Mouse (Mus musculus) CD4-positive, CD25-positive, alpha-beta regulatory T cell, adult 9 weeks (primary cell): ENCODE results near the gene Serpina3j. TPM values are rescaled to one million over a fixed set of nuclear protein-coding genes. Genes with fewer than 3 reads are reported as not detected.

Experiments
- polyA plus RNA-seq: library from polyadenylated mRNA; unstranded; fragments of 100-300 nt; shearing (Covaris generic); gene quantifications from one replicate; pipeline ENCODE4 v1.2.1, GENCODE M21; 2017

Gene Serpina3j
- polyA plus RNA-seq = not detected

DNA sequence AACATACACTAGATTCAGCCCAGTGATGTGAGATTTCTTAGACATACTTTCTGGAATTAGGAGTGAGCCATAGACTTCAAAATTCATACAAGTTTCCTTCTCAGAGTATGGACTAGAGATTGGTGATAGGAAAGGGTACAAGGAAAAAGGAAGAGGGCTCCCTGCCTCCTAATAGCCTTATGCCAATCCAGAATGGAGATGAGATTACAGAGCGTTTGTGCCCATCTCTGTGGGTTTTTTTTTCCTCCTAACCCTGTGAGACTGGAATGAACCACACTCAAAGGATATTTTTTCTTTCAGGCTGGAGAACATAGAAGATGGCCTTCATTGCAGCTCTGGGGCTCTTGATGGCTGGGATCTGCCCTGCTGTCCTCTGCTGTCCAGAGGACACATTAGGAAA lies at the start of gene Serpina3j:
TSS of gene Serpina3j (plus strand) at position 301 of the 400 bp plus-strand sequence.

DNA sequence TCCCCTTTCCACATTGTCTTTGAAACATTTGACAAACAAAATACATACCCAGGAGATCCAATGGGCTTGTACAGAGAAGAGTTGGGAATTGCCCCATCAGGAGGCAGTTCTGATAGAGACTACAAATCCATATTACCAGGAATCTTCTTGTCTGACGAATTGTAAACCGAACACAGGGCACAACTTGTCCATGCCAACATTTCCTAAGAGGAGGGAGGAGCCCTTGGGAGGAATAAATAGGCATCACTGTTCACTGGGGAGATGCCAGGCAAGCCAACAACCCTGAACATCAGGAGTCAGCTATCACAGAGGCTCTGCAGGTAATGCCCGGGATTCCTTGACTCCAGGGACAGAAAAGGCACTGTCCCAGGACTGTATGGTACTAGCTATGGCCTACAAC lies 23.9 kb downstream of the Serpina3j start, which contains the start of the genes Serpina3k and Serpina3m:
TSS of gene Serpina3k (plus strand) at position 261 of the 400 bp plus-strand sequence.
TSS of gene Serpina3m (plus strand) at position 261 of the 400 bp plus-strand sequence.

Other genes starting within 250 kb of the Serpina3j start
- not detected for gene Serpina5, start 213.4 kb upstream of the Serpina3j start, polyA plus RNA-seq
- not detected for gene Serpina3a, start 201.8 kb upstream of the Serpina3j start, polyA plus RNA-seq
- gene Serpina3b, start 186.6 kb upstream of the Serpina3j start, polyA plus RNA-seq = not detected
- not detected for gene Serpina3c, start 160.7 kb upstream of the Serpina3j start, polyA plus RNA-seq
- 10.3 TPM for gene Serpina3f, start 100.0 kb upstream of the Serpina3j start, polyA plus RNA-seq
- gene Serpina3g, start 78.3 kb upstream of the Serpina3j start, polyA plus RNA-seq = 249 TPM
- not detected for gene Serpina3i, start 51.4 kb upstream of the Serpina3j start, polyA plus RNA-seq
- not detected for gene Serpina3k, start 23.9 kb downstream of the Serpina3j start, polyA plus RNA-seq
- gene Serpina3m, start 23.9 kb downstream of the Serpina3j start, polyA plus RNA-seq = not detected
- gene Serpina3n, start 92.2 kb downstream of the Serpina3j start, polyA plus RNA-seq = not detected
- gene Gsc, start 158.8 kb downstream of the Serpina3j start, polyA plus RNA-seq = not detected